Mouse (Mus musculus): ENCODE data around the gene Ccdc88c. TPM values are rescaled to one million over a fixed set of nuclear protein-coding genes. Genes with fewer than 3 reads are reported as not detected.

The Ccdc88c gene
- polyA plus RNA-seq, 1 experiment = 138 TPM

DNA sequence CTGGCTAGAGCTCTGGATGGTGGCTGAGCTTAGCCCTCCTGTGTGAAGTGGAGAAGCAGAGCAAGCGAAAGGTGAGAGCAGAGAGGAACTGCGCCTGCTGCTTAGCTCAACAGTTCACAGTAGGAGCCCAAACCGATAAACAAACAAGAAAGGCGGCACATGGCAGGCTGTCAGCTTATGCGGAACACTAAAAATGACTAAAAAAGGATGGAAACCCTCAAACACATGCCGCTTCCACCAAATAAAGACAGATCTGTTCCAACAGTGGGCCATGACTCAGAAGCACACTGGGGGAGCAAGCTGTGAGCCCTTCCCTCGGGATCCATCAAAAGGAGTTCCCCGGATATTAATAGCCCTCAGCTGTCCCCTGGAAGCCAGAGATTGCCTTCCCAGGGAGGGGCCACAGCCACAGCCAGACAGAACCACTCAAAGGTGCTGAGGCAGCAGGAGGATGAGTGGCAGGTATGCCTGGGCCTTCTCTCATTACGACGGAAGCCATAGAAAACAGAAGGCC lies 20.8 kb downstream of the Ccdc88c start:
- no peak overlapping the region for H3K4me3 ChIP-seq (replicated peaks; ENCODE audit: control insufficient read depth, low read depth, low read length)
- TF ChIP-seq CTCF (IDR thresholded peaks at IDR 0.05; ENCODE audit: control insufficient read depth, insufficient read depth, low read length) = no peak
- TF ChIP-seq POLR2A (IDR thresholded peaks at IDR 0.05; ENCODE audit: borderline replicate concordance, control insufficient read depth, low read depth, low read length) = no peak
- H3K27ac ChIP-seq (ENCODE audit: control insufficient read depth, insufficient read depth, low read depth, low read length, poor library complexity) = peak overlapping the region; percentile 24
- 67% methylated on average over 10 of the region's 10 CpGs for WGBS
- peaks cover 23% of the 10 kb centered on the region for H3K4me1 ChIP-seq (ENCODE audit: control insufficient read depth, insufficient read depth, low read length)

- Histone ChIP-seq H3K4me3 (replicated peaks; ENCODE audit: control insufficient read depth, low read depth, low read length) (no peak overlapping the region), H3K27ac (ENCODE audit: control insufficient read depth, insufficient read depth, low read depth, low read length, poor library complexity) (peak overlapping the region; percentile 24; the same call in 1 of the 2 replicates), H3K4me1 (ENCODE audit: control insufficient read depth, insufficient read depth, low read length) (peaks cover 23% of the 10 kb centered on the region)
- WGBS = 26% methylated on average over 9 of the region's 9 CpGs
- TF ChIP-seq CTCF (IDR thresholded peaks at IDR 0.05; ENCODE audit: control insufficient read depth, insufficient read depth, low read length) = no peak
- TF ChIP-seq POLR2A (IDR thresholded peaks at IDR 0.05; ENCODE audit: borderline replicate concordance, control insufficient read depth, low read depth, low read length) = no peak
Observed at GRCm38 (mm10) chr12:101007427-101007826, 21.4 kb downstream of the Ccdc88c start.

- TF ChIP-seq POLR2A (IDR thresholded peaks at IDR 0.05; ENCODE audit: borderline replicate concordance, control insufficient read depth, low read depth, low read length) (no peak), CTCF (IDR thresholded peaks at IDR 0.05; ENCODE audit: control insufficient read depth, insufficient read depth, low read length) (no peak)
- H3K4me3 ChIP-seq (replicated peaks; ENCODE audit: control insufficient read depth, low read depth, low read length) = no peak overlapping the region
- H3K4me1 ChIP-seq (ENCODE audit: control insufficient read depth, insufficient read depth, low read length) = peaks cover 21% of the 10 kb centered on the region
- H3K27ac ChIP-seq (ENCODE audit: control insufficient read depth, insufficient read depth, low read depth, low read length, poor library complexity) = peak overlapping the region; percentile 57
- WGBS = 80% methylated on average over 12 of the region's 12 CpGs
Observed at GRCm38 (mm10) chr12:101005665-101006420, 23.0 kb downstream of the Ccdc88c start.

GRCm38 (mm10) chr12:101004982-101005381 lies 23.9 kb downstream of the Ccdc88c start:
- WGBS = 92% methylated on average over 5 of the region's 5 CpGs
- Histone ChIP-seq H3K4me1 (ENCODE audit: control insufficient read depth, insufficient read depth, low read length) (peaks cover 18% of the 10 kb centered on the region), H3K27ac (ENCODE audit: control insufficient read depth, insufficient read depth, low read depth, low read length, poor library complexity) (peak overlapping the region; percentile 57; the same call in 1 of the 2 replicates), H3K4me3 (replicated peaks; ENCODE audit: control insufficient read depth, low read depth, low read length) (no peak overlapping the region)
- TF ChIP-seq POLR2A (IDR thresholded peaks at IDR 0.05; ENCODE audit: borderline replicate concordance, control insufficient read depth, low read depth, low read length) (no peak), CTCF (IDR thresholded peaks at IDR 0.05; ENCODE audit: control insufficient read depth, insufficient read depth, low read length) (no peak)

DNA sequence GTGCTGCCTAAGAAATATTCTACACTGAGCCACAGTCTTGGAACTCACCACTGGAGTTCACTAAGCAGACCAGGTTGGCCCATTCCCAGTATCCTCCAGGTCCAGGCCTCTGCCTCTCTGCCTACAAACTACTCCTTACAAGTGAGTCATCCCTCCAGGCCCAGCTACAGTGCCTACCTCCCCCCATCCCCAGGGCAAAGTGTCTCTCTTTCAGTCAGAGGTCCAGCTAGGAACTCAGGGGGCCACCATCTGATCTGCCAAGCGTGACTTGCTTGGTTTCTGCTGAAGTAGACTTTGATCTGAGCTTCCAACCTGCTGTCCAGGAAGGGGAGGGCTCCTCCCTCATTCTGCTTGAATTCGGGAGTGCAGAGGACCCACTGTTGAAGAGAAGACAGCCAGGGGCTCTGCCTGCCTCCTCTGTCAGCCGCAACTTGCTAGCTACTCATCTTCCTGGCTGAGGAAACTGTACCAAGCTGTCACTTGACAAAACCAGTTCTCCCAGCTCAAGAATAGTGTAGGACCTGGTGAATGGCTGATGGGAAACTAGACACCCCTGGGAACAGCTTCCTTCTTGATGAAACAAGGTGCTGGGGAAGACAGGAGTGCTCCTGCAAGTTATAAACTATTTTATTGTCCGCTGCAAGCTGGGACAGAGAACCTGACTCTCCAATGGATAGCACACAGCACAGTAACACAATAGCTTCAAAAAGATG lies 25.9 kb downstream of the Ccdc88c start:
- Histone ChIP-seq H3K4me1 (ENCODE audit: control insufficient read depth, insufficient read depth, low read length) (peaks cover 14% of the 10 kb centered on the region), H3K27ac (ENCODE audit: control insufficient read depth, insufficient read depth, low read depth, low read length, poor library complexity) (no peak overlapping the region), H3K4me3 (replicated peaks; ENCODE audit: control insufficient read depth, low read depth, low read length) (no peak overlapping the region)
- 80% methylated on average over 4 of the region's 4 CpGs for WGBS
- no peak for TF ChIP-seq POLR2A (IDR thresholded peaks at IDR 0.05; ENCODE audit: borderline replicate concordance, control insufficient read depth, low read depth, low read length)
- TF ChIP-seq CTCF (IDR thresholded peaks at IDR 0.05; ENCODE audit: control insufficient read depth, insufficient read depth, low read length) = no peak

- Histone ChIP-seq H3K4me1 (ENCODE audit: control insufficient read depth, insufficient read depth, low read length) (peaks cover 24% of the 10 kb centered on the region), H3K4me3 (replicated peaks; ENCODE audit: control insufficient read depth, low read depth, low read length) (no peak overlapping the region), H3K27ac (ENCODE audit: control insufficient read depth, insufficient read depth, low read depth, low read length, poor library complexity) (peak overlapping the region; percentile 22)
- 62% methylated on average over 7 of the region's 7 CpGs for WGBS
- TF ChIP-seq CTCF (IDR thresholded peaks at IDR 0.05; ENCODE audit: control insufficient read depth, insufficient read depth, low read length) (no peak), POLR2A (IDR thresholded peaks at IDR 0.05; ENCODE audit: borderline replicate concordance, control insufficient read depth, low read depth, low read length) (no peak)
Observed at GRCm38 (mm10) chr12:100999061-100999954, 29.5 kb downstream of the Ccdc88c start.

GRCm38 (mm10) chr12:100998564-100998962 lies 30.3 kb downstream of the Ccdc88c start:
- WGBS = 64% methylated on average over 8 of the region's 8 CpGs
- Histone ChIP-seq H3K27ac (ENCODE audit: control insufficient read depth, insufficient read depth, low read depth, low read length, poor library complexity) (0 out of 2 replicates have a peak overlapping the region, but pooled peaks have one; percentile 22), H3K4me3 (replicated peaks; ENCODE audit: control insufficient read depth, low read depth, low read length) (no peak overlapping the region), H3K4me1 (ENCODE audit: control insufficient read depth, insufficient read depth, low read length) (peaks cover 27% of the 10 kb centered on the region)
- TF ChIP-seq POLR2A (IDR thresholded peaks at IDR 0.05; ENCODE audit: borderline replicate concordance, control insufficient read depth, low read depth, low read length) (no peak), CTCF (IDR thresholded peaks at IDR 0.05; ENCODE audit: control insufficient read depth, insufficient read depth, low read length) (no peak)
